Mouse (Mus musculus): Measurements from ENCODE around the gene 4930579F01Rik. TPM values are rescaled to one million over a fixed set of nuclear protein-coding genes. Genes with fewer than 3 reads are reported as not detected.

The 4930579F01Rik gene
- polyA plus RNA-seq, 1 experiment from 2014 or later, result 0.24 TPM

Other genes starting within 250 kb of the 4930579F01Rik start
- 35.8 and 41.6 TPM in 2 replicates for gene Dapp1, start 212.3 kb downstream of the 4930579F01Rik start, polyA plus RNA-seq (2015; fragmentation: Nextera tagmentation; extraction: Ambion mirVana)
- gene 1110002E22Rik, start 128.8 kb downstream of the 4930579F01Rik start, polyA plus RNA-seq (2015; fragmentation: Nextera tagmentation; extraction: Ambion mirVana), result 0.15 and 0.18 TPM in 2 replicates
- 0.17 TPM in 1 of 2 replicates, not detected in the other for gene Gm5105, start 126.4 kb downstream of the 4930579F01Rik start, polyA plus RNA-seq (2015; fragmentation: Nextera tagmentation; extraction: Ambion mirVana)
- 9.2 and 9.4 TPM in 2 replicates for gene Trmt10a, start 50.4 kb downstream of the 4930579F01Rik start, polyA plus RNA-seq (2015; fragmentation: Nextera tagmentation; extraction: Ambion mirVana)
- gene Mttp, start 48.9 kb downstream of the 4930579F01Rik start, polyA plus RNA-seq (2015; fragmentation: Nextera tagmentation; extraction: Ambion mirVana), result 405 and 573 TPM in 2 replicates
- 0.18 and 0.24 TPM in 2 replicates for gene Adh7, start 23.9 kb upstream of the 4930579F01Rik start, polyA plus RNA-seq (2015; fragmentation: Nextera tagmentation; extraction: Ambion mirVana)
- gene Adh1, start 67.2 kb upstream of the 4930579F01Rik start, polyA plus RNA-seq (2015; fragmentation: Nextera tagmentation; extraction: Ambion mirVana), result 734 and 860 TPM in 2 replicates
- 1.5 and 1.8 TPM in 2 replicates for gene Adh6a, start 119.5 kb upstream of the 4930579F01Rik start, polyA plus RNA-seq (2015; fragmentation: Nextera tagmentation; extraction: Ambion mirVana)
- gene Adh6b, start 147.9 kb upstream of the 4930579F01Rik start, polyA plus RNA-seq (2015; fragmentation: Nextera tagmentation; extraction: Ambion mirVana), result 0.15 TPM in 1 of 2 replicates, not detected in the other
- 0.20 and 0.54 TPM in 2 replicates for gene Adh4, start 221.6 kb upstream of the 4930579F01Rik start, polyA plus RNA-seq (2015; fragmentation: Nextera tagmentation; extraction: Ambion mirVana)
- 220 and 233 TPM in 2 replicates for gene Adh5, start 249.3 kb upstream of the 4930579F01Rik start, polyA plus RNA-seq (2015; fragmentation: Nextera tagmentation; extraction: Ambion mirVana)